Mouse (Mus musculus): ENCODE data around the gene Acvr1b. TPM values are rescaled to one million over a fixed set of nuclear protein-coding genes. Genes with fewer than 3 reads are reported as not detected.

Gene Acvr1b
- total RNA-seq, 1 experiment from 2014 or later, result 25.5 TPM

- ATAC-seq (replicated peaks in 1 of 2; ENCODE audit: insufficient read depth in 1 of 2, low FRiP score in 2 of 2, low TSS enrichment in 1 of 2, low read depth in 1 of 2, poor library complexity in 2 of 2, severe bottlenecking in 2 of 2), result no peak
Observed at GRCm38 (mm10) chr15:101144176-101144575, 29.7 kb upstream of the Acvr1b start.

GRCm38 (mm10) chr15:101144779-101145178, 29.1 kb upstream of the Acvr1b start:
- ATAC-seq (replicated peaks in 1 of 2; ENCODE audit: insufficient read depth in 1 of 2, low FRiP score in 2 of 2, low TSS enrichment in 1 of 2, low read depth in 1 of 2, poor library complexity in 2 of 2, severe bottlenecking in 2 of 2), result no peak

- ATAC-seq (replicated peaks in 1 of 2; ENCODE audit: insufficient read depth in 1 of 2, low FRiP score in 2 of 2, low TSS enrichment in 1 of 2, low read depth in 1 of 2, poor library complexity in 2 of 2, severe bottlenecking in 2 of 2), result peak; percentile 88
Observed at GRCm38 (mm10) chr15:101145424-101146099, 28.3 kb upstream of the Acvr1b start.

GRCm38 (mm10) chr15:101146100-101146965, 27.5 kb upstream of the Acvr1b start:
- peak; percentile 8 to 30; a peak in 3 of 4 replicates for ATAC-seq (replicated peaks in 1 of 2; ENCODE audit: insufficient read depth in 1 of 2, low FRiP score in 2 of 2, low TSS enrichment in 1 of 2, low read depth in 1 of 2, poor library complexity in 2 of 2, severe bottlenecking in 2 of 2)

GRCm38 (mm10) chr15:101147115-101147909, 26.6 kb upstream of the Acvr1b start:
- ATAC-seq (replicated peaks in 1 of 2; ENCODE audit: insufficient read depth in 1 of 2, low FRiP score in 2 of 2, low TSS enrichment in 1 of 2, low read depth in 1 of 2, poor library complexity in 2 of 2, severe bottlenecking in 2 of 2), result peak; percentile 7 to 18; a peak in 1 of 4 replicates

- no peak for ATAC-seq (replicated peaks in 1 of 2; ENCODE audit: insufficient read depth in 1 of 2, low FRiP score in 2 of 2, low TSS enrichment in 1 of 2, low read depth in 1 of 2, poor library complexity in 2 of 2, severe bottlenecking in 2 of 2)
Observed at GRCm38 (mm10) chr15:101147910-101148273, 26.0 kb upstream of the Acvr1b start.

GRCm38 (mm10) chr15:101148604-101149003, 25.3 kb upstream of the Acvr1b start:
- ATAC-seq (replicated peaks in 1 of 2; ENCODE audit: insufficient read depth in 1 of 2, low FRiP score in 2 of 2, low TSS enrichment in 1 of 2, low read depth in 1 of 2, poor library complexity in 2 of 2, severe bottlenecking in 2 of 2), result no peak

- ATAC-seq (replicated peaks in 1 of 2; ENCODE audit: insufficient read depth in 1 of 2, low FRiP score in 2 of 2, low TSS enrichment in 1 of 2, low read depth in 1 of 2, poor library complexity in 2 of 2, severe bottlenecking in 2 of 2), result no peak
Observed at GRCm38 (mm10) chr15:101151409-101152261, 22.2 kb upstream of the Acvr1b start.

GRCm38 (mm10) chr15:101154700-101155616, 18.9 kb upstream of the Acvr1b start:
- peak; percentile 62 to 65 for ATAC-seq (replicated peaks in 1 of 2; ENCODE audit: insufficient read depth in 1 of 2, low FRiP score in 2 of 2, low TSS enrichment in 1 of 2, low read depth in 1 of 2, poor library complexity in 2 of 2, severe bottlenecking in 2 of 2)

- no peak for ATAC-seq (replicated peaks in 1 of 2; ENCODE audit: insufficient read depth in 1 of 2, low FRiP score in 2 of 2, low TSS enrichment in 1 of 2, low read depth in 1 of 2, poor library complexity in 2 of 2, severe bottlenecking in 2 of 2)
Observed at GRCm38 (mm10) chr15:101160128-101160527, 13.7 kb upstream of the Acvr1b start.

GRCm38 (mm10) chr15:101160591-101160990, 13.3 kb upstream of the Acvr1b start:
- ATAC-seq (replicated peaks in 1 of 2; ENCODE audit: insufficient read depth in 1 of 2, low FRiP score in 2 of 2, low TSS enrichment in 1 of 2, low read depth in 1 of 2, poor library complexity in 2 of 2, severe bottlenecking in 2 of 2), result no peak

GRCm38 (mm10) chr15:101161534-101161933, 12.3 kb upstream of the Acvr1b start:
- no peak for ATAC-seq (replicated peaks in 1 of 2; ENCODE audit: insufficient read depth in 1 of 2, low FRiP score in 2 of 2, low TSS enrichment in 1 of 2, low read depth in 1 of 2, poor library complexity in 2 of 2, severe bottlenecking in 2 of 2)

- no peak for ATAC-seq (replicated peaks in 1 of 2; ENCODE audit: insufficient read depth in 1 of 2, low FRiP score in 2 of 2, low TSS enrichment in 1 of 2, low read depth in 1 of 2, poor library complexity in 2 of 2, severe bottlenecking in 2 of 2)
Observed at GRCm38 (mm10) chr15:101163056-101163458, 10.8 kb upstream of the Acvr1b start.

- ATAC-seq (replicated peaks in 1 of 2; ENCODE audit: insufficient read depth in 1 of 2, low FRiP score in 2 of 2, low TSS enrichment in 1 of 2, low read depth in 1 of 2, poor library complexity in 2 of 2, severe bottlenecking in 2 of 2), result no peak
Observed at GRCm38 (mm10) chr15:101163854-101164253, 10.0 kb upstream of the Acvr1b start.

- no peak for ATAC-seq (replicated peaks in 1 of 2; ENCODE audit: insufficient read depth in 1 of 2, low FRiP score in 2 of 2, low TSS enrichment in 1 of 2, low read depth in 1 of 2, poor library complexity in 2 of 2, severe bottlenecking in 2 of 2)
Observed at GRCm38 (mm10) chr15:101164291-101164690, 9.6 kb upstream of the Acvr1b start.

Measured in hematopoietic stem cell, adult 5-6 weeks (primary cell).